7 mouse cellular contexts compared by ENCODE assay signal in the genomic region with DNA sequence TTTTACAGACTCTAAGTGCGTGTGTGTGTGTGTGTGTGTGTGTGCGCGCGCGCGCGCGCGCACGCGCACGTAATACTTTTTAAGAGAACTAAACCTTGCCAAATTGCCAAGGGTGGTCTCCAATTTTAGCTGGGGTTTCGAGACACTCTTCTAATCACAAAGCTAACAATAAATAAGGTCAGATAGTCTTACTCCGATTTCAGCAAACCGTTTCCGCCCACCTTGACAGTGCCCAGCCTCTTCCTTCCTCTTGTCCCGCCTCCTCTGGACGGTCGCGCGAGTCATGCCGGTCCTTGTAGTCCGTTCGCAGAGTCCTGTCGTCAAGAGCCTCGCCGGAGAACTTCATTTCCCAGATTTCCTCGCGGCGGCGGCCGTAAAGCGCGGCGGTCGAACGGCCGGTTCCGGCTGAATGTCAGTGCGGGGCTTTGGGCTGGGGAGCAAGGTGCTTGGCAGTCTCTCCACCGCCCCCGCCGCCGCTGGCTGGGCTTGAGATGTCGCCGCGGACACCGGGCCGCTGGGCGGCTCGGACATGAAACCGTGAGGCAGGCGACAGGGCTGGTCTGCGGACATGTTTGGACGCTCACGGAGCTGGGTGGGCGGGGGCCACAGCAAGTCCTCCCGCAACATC. TPM values are rescaled to one million over a fixed set of nuclear protein-coding genes. Genes with fewer than 3 reads are reported as not detected.
DNase-seq lines count a peak whose midpoint lies in the region; ATAC-seq lines count a peak whose summit lies in the region.

A gene (plus strand): TSS at position 345 of the 628 bp plus-strand sequence.

- H3K9ac ChIP-seq in intestine, embryonic 16.5 days (ENCODE audit: low read depth, low read length) = peak within 1 kb of the TSS; percentile 82
- peak within 1 kb of the TSS; percentile 79 for H3K9ac ChIP-seq in midbrain, embryonic 11.5 days (ENCODE audit: low read length)

- peak within 1 kb of the TSS; percentile 81 for H3K4me2 ChIP-seq in intestine, embryonic 16.5 days (ENCODE audit: low read depth, low read length)
- H3K4me2 ChIP-seq in midbrain, embryonic 11.5 days = peak within 1 kb of the TSS; percentile 46

- H3K4me3 ChIP-seq in intestine, embryonic 16.5 days (ENCODE audit: low read length) = peak within 1 kb of the TSS; percentile 95
- peak within 1 kb of the TSS; percentile 80 for H3K4me3 ChIP-seq in midbrain, embryonic 11.5 days (ENCODE audit: low read depth, low read length)

- H3K27ac ChIP-seq in intestine, embryonic 16.5 days (ENCODE audit: low read length) = peak within 1 kb of the TSS; percentile 63; the same call in 1 of the 2 replicates
- no peak within 1 kb of the TSS for H3K27ac ChIP-seq in midbrain, embryonic 11.5 days (ENCODE audit: low read depth, low read length)

- H3K9me3 ChIP-seq in intestine, embryonic 16.5 days (ENCODE audit: control insufficient read depth, low read length) = no peaks in the 10 kb centered on the region
- H3K9me3 ChIP-seq in midbrain, embryonic 11.5 days (ENCODE audit: control insufficient read depth, low read length) = no peaks in the 10 kb centered on the region

- no peaks in the 10 kb centered on the region for H3K27me3 ChIP-seq in intestine, embryonic 16.5 days (replicated peaks; ENCODE audit: control insufficient read depth, insufficient read depth, low read length)
- H3K27me3 ChIP-seq in midbrain, embryonic 11.5 days (ENCODE audit: control insufficient read depth, insufficient read depth, low read length) = no peaks in the 10 kb centered on the region

- H3K4me1 ChIP-seq in intestine, embryonic 16.5 days (ENCODE audit: control insufficient read depth, insufficient read depth, low read length) = peaks cover 25% of the 10 kb centered on the region
- H3K4me1 ChIP-seq in midbrain, embryonic 11.5 days (ENCODE audit: control insufficient read depth, insufficient read depth, low read length) = peaks cover 25% of the 10 kb centered on the region

- H3K36me3 ChIP-seq in intestine, embryonic 16.5 days (ENCODE audit: control insufficient read depth, insufficient read depth, low read length) = no peaks in the 10 kb centered on the region
- no peaks in the 10 kb centered on the region for H3K36me3 ChIP-seq in midbrain, embryonic 11.5 days (ENCODE audit: control insufficient read depth, insufficient read depth, low read length)

- ATAC-seq in intestine, embryonic 16.5 days = peak; percentile 88
- peak; percentile 89 for ATAC-seq in midbrain, embryonic 11.5 days (ENCODE audit: low FRiP score)

- DNase-seq in adrenal gland, adult 8-10 months = peak; percentile 97
- peak; percentile 93 for DNase-seq in embryo, embryonic 9.5 days (ENCODE audit: extremely low spot score)
- DNase-seq in gastrocnemius, postnatal 4 days (ENCODE audit: low spot score in 2 of 2) = peak; percentile 90 to 95
- peak; percentile 94 to 96 for DNase-seq in left cerebral cortex, postnatal 36 days (ENCODE audit: low spot score in 2 of 2)
- peak; percentile 100 for DNase-seq in midbrain, embryonic 11.5 days (ENCODE audit: low spot score, missing footprints)
- peak; percentile 93 for DNase-seq in skeletal muscle tissue, adult 2 months (ENCODE audit: low read depth, low spot score)

- under 1% methylated on average over 58 of the region's 58 CpGs for WGBS in intestine, embryonic 16.5 days
- under 1% methylated on average over 58 of the region's 58 CpGs for WGBS in midbrain, embryonic 11.5 days

- intact Hi-C loops in left cerebral cortex, postnatal 36 days (cut with DNase I) = no loop called here

RNA-seq across cellular contexts. Expression of the gene that starts here (rescaled TPM):
- total RNA-seq in adrenal gland, adult 8-10 months (2022) = 10 to 100 TPM; 37.2 to 55.9 (median 51.3) TPM
- 10 to 100 TPM; 22.3 to 26.2 TPM for total RNA-seq in gastrocnemius, postnatal 4 days (2021)
- 22.1 and 24.3 TPM in 2 replicates for polyA plus RNA-seq in intestine, embryonic 16.5 days (2015; fragmentation: Nextera tagmentation; extraction: Ambion mirVana)
- 10 to 100 TPM; 92.4 to 97.8 TPM for total RNA-seq in left cerebral cortex, postnatal 36 days (2021)
- 41.2 and 43.4 TPM in 2 replicates for polyA plus RNA-seq in midbrain, embryonic 11.5 days (2014; fragmentation: Nextera tagmentation; extraction: Ambion mirVana)
